Mouse (Mus musculus): ENCODE data around the gene Krt6a.
"Not testable (repeated sequence)": the region's sequence is repeated elsewhere in the genome, so short reads cannot be mapped to it uniquely, and the experiment has no call there.

Gene Krt6a

GRCm38 (mm10) chr15:101694207-101694606, at the start of gene Krt6a:
Krt6a (minus strand) TSS chr15:101694307.
- in situ Hi-C loops (cut with MboI; ENCODE audit: low sequenced_read_pairs): no loop called here

GRCm38 (mm10) chr15:101742711-101743110, 48.6 kb upstream of the Krt6a start, which contains the start of gene Krt71:
Krt71 (minus strand) TSS chr15:101743109.
- in situ Hi-C loops (cut with MboI; ENCODE audit: low sequenced_read_pairs): no loop called here

- in situ Hi-C loops (cut with MboI; ENCODE audit: low sequenced_read_pairs): no loop called here
Measured at GRCm38 (mm10) chr15:101737786-101738185, 43.7 kb upstream of the Krt6a start.

GRCm38 (mm10) chr15:101730653-101731052, 36.5 kb upstream of the Krt6a start:
- in situ Hi-C loops (cut with MboI; ENCODE audit: low sequenced_read_pairs): no loop called here

- in situ Hi-C loops (cut with MboI; ENCODE audit: low sequenced_read_pairs): no loop called here
Measured at GRCm38 (mm10) chr15:101724686-101725085, 30.6 kb upstream of the Krt6a start.

GRCm38 (mm10) chr15:101715831-101716230, 21.7 kb upstream of the Krt6a start:
- in situ Hi-C loops (cut with MboI; ENCODE audit: low sequenced_read_pairs): no loop called here

GRCm38 (mm10) chr15:101714356-101714755, 20.2 kb upstream of the Krt6a start:
- in situ Hi-C loops (cut with MboI; ENCODE audit: low sequenced_read_pairs): no loop called here

- in situ Hi-C loops (cut with MboI; ENCODE audit: low sequenced_read_pairs): no loop called here
Measured at GRCm38 (mm10) chr15:101713731-101714130, 19.6 kb upstream of the Krt6a start.

- in situ Hi-C loops (cut with MboI; ENCODE audit: low sequenced_read_pairs): no loop called here
Measured at GRCm38 (mm10) chr15:101712720-101713119, 18.6 kb upstream of the Krt6a start, which contains the start of gene Krt5. Krt5 (minus strand) TSS chr15:101712898.

- in situ Hi-C loops (cut with MboI; ENCODE audit: low sequenced_read_pairs): no loop called here
Measured at GRCm38 (mm10) chr15:101708683-101709082, 14.6 kb upstream of the Krt6a start.

GRCm38 (mm10) chr15:101707454-101707853, 13.3 kb upstream of the Krt6a start:
- in situ Hi-C loops (cut with MboI; ENCODE audit: low sequenced_read_pairs): no loop called here

- in situ Hi-C loops (cut with MboI; ENCODE audit: low sequenced_read_pairs): no loop called here
Measured at GRCm38 (mm10) chr15:101704066-101704465, 10.0 kb upstream of the Krt6a start.

GRCm38 (mm10) chr15:101702380-101702779, 8.3 kb upstream of the Krt6a start:
- in situ Hi-C loops (cut with MboI; ENCODE audit: low sequenced_read_pairs): no loop called here

- in situ Hi-C loops (cut with MboI; ENCODE audit: low sequenced_read_pairs): no loop called here
Measured at GRCm38 (mm10) chr15:101699866-101700265, 5.8 kb upstream of the Krt6a start.

- in situ Hi-C loops (cut with MboI; ENCODE audit: low sequenced_read_pairs): no loop called here
Measured at GRCm38 (mm10) chr15:101699192-101699591, 5.1 kb upstream of the Krt6a start.

- in situ Hi-C loops (cut with MboI; ENCODE audit: low sequenced_read_pairs): no loop called here
Measured at GRCm38 (mm10) chr15:101697326-101698188, 3.5 kb upstream of the Krt6a start.

- in situ Hi-C loops (cut with MboI; ENCODE audit: low sequenced_read_pairs): not testable (repeated sequence)
Measured at GRCm38 (mm10) chr15:101690460-101690859, 3.6 kb downstream of the Krt6a start.

GRCm38 (mm10) chr15:101688161-101688560, 5.9 kb downstream of the Krt6a start:
- in situ Hi-C loops (cut with MboI; ENCODE audit: low sequenced_read_pairs): no loop called here

GRCm38 (mm10) chr15:101680187-101680586, 13.9 kb downstream of the Krt6a start, which contains the start of gene Krt6b:
Krt6b (minus strand) TSS chr15:101680287.
- in situ Hi-C loops (cut with MboI; ENCODE audit: low sequenced_read_pairs): no loop called here

- in situ Hi-C loops (cut with MboI; ENCODE audit: low sequenced_read_pairs): no loop called here
Measured at GRCm38 (mm10) chr15:101675978-101676377, 18.1 kb downstream of the Krt6a start.

- in situ Hi-C loops (cut with MboI; ENCODE audit: low sequenced_read_pairs): no loop called here
Measured at GRCm38 (mm10) chr15:101652736-101653265, 41.3 kb downstream of the Krt6a start.

GRCm38 (mm10) chr15:101647280-101647679, 46.8 kb downstream of the Krt6a start, which contains the start of gene Gm5478:
Gm5478 (minus strand) TSS chr15:101647380.
- in situ Hi-C loops (cut with MboI; ENCODE audit: low sequenced_read_pairs): no loop called here

Data from CH12F3 (cell line).